Mouse (Mus musculus) lung, adult 2 months (tissue): ENCODE measurements around the gene Snx33.

Source experiments
- CTCF ChIP-seq: fragments of 200-500 bp; IDR thresholded peaks from 2 replicates; pipeline ENCODE4 v1.5.1; 2011; ENCODE audit warnings: mild to moderate bottlenecking, low read length, control low read depth; ENCODE audit not compliant: insufficient read depth
- POLR2A ChIP-seq: fragments of 200-500 bp; IDR thresholded peaks from 2 replicates; pipeline ENCODE4 v1.6.1; 2011; ENCODE audit warnings: low read depth, mild to moderate bottlenecking, control low read depth, low read length, borderline replicate concordance; ENCODE audit errors: extremely low read depth

GRCm38 (mm10) chr9:56873097-56873496 is 55.1 kb downstream of the Snx33 start:
- TF ChIP-seq POLR2A: no peak
- TF ChIP-seq CTCF: no peak
